Mouse (Mus musculus) lung, embryonic 15.5 days (tissue): Measurements from ENCODE around the gene Itga11. TPM values are rescaled to one million over a fixed set of nuclear protein-coding genes. Genes with fewer than 3 reads are reported as not detected.
"Not testable (repeated sequence)": the region's sequence is repeated elsewhere in the genome, so short reads cannot be mapped to it uniquely, and the experiment has no call there.

Experiments used
- ATAC-seq: fragments of 200-750 bp; cut with Nextera tagmentation; 2 replicates; pipeline ENCODE4 v1.8.0; 2017; ENCODE audit warnings: moderate number of reproducible peaks, borderline replicate concordance; ENCODE audit not compliant: low FRiP score, low TSS enrichment; ENCODE audit errors: extremely low read depth
- H3K27ac ChIP-seq: fragments of 300-500 bp; sonication (generic); 2 replicates; pipeline ENCODE4 v1.5.1; 2015; ENCODE audit warnings: moderate library complexity, mild to moderate bottlenecking, inconsistent platforms
- H3K27me3 ChIP-seq: fragments of 300-500 bp; sonication (generic); 2 replicates; pipeline ENCODE4 v1.6.1; 2015; ENCODE audit warnings: inconsistent platforms
- H3K36me3 ChIP-seq: fragments of 300-500 bp; sonication (generic); 2 replicates; pipeline ENCODE4 v1.6.1; 2015; ENCODE audit warnings: inconsistent platforms
- H3K4me1 ChIP-seq: fragments of 300-500 bp; sonication (generic); 2 replicates; pipeline ENCODE4 v1.6.1; 2015; ENCODE audit warnings: inconsistent platforms
- H3K4me2 ChIP-seq: fragments of 300-500 bp; sonication (generic); 2 replicates; pipeline ENCODE4 v1.6.1; 2015; ENCODE audit warnings: inconsistent platforms, mild to moderate bottlenecking, moderate library complexity
- H3K4me3 ChIP-seq: fragments of 300-500 bp; sonication (generic); 2 replicates; pipeline ENCODE4 v1.5.1; 2015; ENCODE audit warnings: mild to moderate bottlenecking, inconsistent platforms
- H3K9ac ChIP-seq: fragments of 300-500 bp; sonication (generic); 2 replicates; pipeline ENCODE4 v1.6.1; 2015; ENCODE audit warnings: inconsistent platforms
- H3K9me3 ChIP-seq: fragments of 300-500 bp; sonication (generic); 2 replicates; pipeline ENCODE4 v1.6.1; 2016; ENCODE audit warnings: inconsistent platforms
- WGBS: fragments of 180-500 bp; shearing (Covaris S2); methylation state at CpG from one replicate; pipeline ENCODE4 v1.1.7; 2015; 5-methylcytosine and 5-hydroxymethylcytosine counted together
- polyA plus RNA-seq: library from polyadenylated mRNA; unstranded; fragments of >200 nt; fragmentation: Nextera tagmentation; extraction: Ambion mirVana; gene quantifications from 2 replicates; pipeline ENCODE4 v1.2.1, GENCODE M21; 2015

The Itga11 gene
- polyA plus RNA-seq, 1 experiment from 2014 or later: 0.45 TPM

DNA sequence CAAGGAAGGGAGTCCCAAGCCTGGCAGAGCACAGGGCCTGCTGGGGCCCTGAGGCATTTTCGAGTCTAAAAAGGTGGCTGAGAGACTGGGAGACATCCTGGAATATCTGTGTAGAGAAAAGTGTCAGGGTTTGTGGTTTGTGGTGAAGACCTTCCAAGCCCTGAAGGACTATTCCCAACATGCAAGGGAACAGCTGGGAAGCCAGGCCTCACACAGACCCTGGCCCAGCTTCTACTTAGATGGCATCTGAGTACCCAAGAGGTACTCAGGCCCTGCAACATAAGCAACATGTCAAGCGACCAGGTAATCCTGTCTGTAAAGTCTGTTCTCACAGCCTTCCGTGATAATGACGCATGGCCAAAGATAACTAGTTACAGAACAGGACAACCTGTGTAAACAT lies 18.6 kb upstream of the Itga11 start:
- no peak overlapping the region for H3K9ac ChIP-seq
- H3K4me3 ChIP-seq: no peak overlapping the region
- WGBS: 65% methylated on average over 4 of the region's 4 CpGs
- H3K36me3 ChIP-seq: no peaks in the 10 kb centered on the region
- no peaks in the 10 kb centered on the region for H3K9me3 ChIP-seq
- H3K4me1 ChIP-seq: peaks cover 3% of the 10 kb centered on the region; the same call in 1 of the 2 replicates
- no peaks in the 10 kb centered on the region for H3K27me3 ChIP-seq
- ATAC-seq: no peak
- H3K4me2 ChIP-seq: no peak overlapping the region
- H3K27ac ChIP-seq: no peak overlapping the region

DNA sequence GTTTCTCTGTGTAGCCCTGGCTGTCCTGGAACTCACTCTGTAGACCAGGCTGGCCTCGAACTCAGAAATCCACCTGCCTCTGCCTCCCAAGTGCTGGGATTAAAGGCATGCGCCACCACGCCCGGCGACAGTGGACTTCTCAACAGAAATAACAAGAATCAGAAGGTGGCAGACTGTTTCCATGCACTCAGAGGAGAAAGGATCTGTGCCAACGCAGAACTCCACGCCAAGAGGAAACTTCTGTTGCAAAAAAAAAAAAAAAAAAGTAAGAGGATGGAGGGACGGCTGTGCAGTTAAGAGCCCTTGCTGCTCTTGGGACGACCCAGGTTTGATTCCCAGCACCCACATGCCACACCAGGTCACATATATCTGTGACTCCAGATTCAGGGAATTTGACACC lies 16.7 kb upstream of the Itga11 start:
- H3K9me3 ChIP-seq, H3K4me3 ChIP-seq, H3K4me2 ChIP-seq, H3K27ac ChIP-seq, H3K9ac ChIP-seq, H3K27me3 ChIP-seq, H3K4me1 ChIP-seq, H3K36me3 ChIP-seq, ATAC-seq: not testable (repeated sequence)
- 92% methylated on average over 9 of the region's 9 CpGs for WGBS

DNA sequence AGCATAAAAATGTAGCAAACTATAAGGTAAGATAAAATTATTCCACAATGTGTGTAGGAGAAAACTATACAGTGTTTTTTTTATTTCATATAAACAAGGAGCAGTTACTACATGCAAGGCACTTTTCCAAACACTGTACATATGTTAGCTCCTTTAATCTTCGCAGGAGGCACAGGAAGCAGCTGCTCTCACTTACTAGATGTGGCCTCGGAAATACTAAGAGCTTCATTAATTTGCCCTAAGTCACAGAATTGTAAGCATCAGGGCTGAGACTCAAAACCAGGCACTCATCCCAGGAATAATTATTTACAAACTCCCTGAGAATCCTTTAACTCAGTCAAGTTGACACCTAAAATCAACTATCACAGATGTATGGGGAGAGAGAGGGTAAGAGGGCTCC lies 14.2 kb upstream of the Itga11 start:
- Histone ChIP-seq H3K4me3 (no peak overlapping the region), H3K36me3 (no peaks in the 10 kb centered on the region), H3K27ac (no peak overlapping the region), H3K4me1 (peaks cover 4% of the 10 kb centered on the region; the same call in 1 of the 2 replicates), H3K27me3 (no peaks in the 10 kb centered on the region), H3K9me3 (no peaks in the 10 kb centered on the region), H3K4me2 (no peak overlapping the region), H3K9ac (no peak overlapping the region)
- ATAC-seq: no peak
- WGBS: 27% methylated on average over 2 of the region's 2 CpGs

- peaks cover 4% of the 10 kb centered on the region; the same call in 1 of the 2 replicates for H3K4me1 ChIP-seq
- no peak overlapping the region for H3K4me2 ChIP-seq
- no peaks in the 10 kb centered on the region for H3K27me3 ChIP-seq
- H3K9ac ChIP-seq: no peak overlapping the region
- WGBS: 21% methylated on average over 10 of the region's 10 CpGs
- H3K27ac ChIP-seq: no peak overlapping the region
- no peak overlapping the region for H3K4me3 ChIP-seq
- ATAC-seq: no peak
- H3K36me3 ChIP-seq: no peaks in the 10 kb centered on the region
- no peaks in the 10 kb centered on the region for H3K9me3 ChIP-seq
Observed at GRCm38 (mm10) chr9:62664115-62664725, 13.4 kb upstream of the Itga11 start.

DNA sequence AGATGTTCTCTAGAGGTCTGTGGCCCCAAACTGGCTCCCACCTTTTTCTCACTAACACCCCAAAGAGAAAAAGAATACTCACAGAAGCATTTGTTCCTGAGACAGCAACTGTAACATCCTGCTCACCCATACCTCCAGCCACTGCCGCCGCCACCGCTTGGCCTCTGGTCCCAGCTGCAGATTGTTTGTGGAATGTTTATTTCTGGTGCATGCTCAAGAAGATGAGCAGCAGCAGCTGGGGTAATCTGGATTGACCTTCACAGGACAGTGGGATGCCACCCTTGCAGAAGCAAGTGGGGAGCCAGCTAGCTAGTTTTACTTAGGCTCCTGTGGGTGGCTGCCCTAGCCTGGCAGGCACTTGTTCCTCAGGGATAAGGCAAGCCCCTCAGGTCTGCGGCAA lies 11.7 kb upstream of the Itga11 start:
- Histone ChIP-seq H3K4me3 (no peak overlapping the region), H3K4me2 (no peak overlapping the region), H3K27ac (no peak overlapping the region), H3K27me3 (no peaks in the 10 kb centered on the region), H3K9me3 (no peaks in the 10 kb centered on the region), H3K36me3 (no peaks in the 10 kb centered on the region), H3K9ac (no peak overlapping the region), H3K4me1 (peaks cover 4% of the 10 kb centered on the region; the same call in 1 of the 2 replicates)
- no peak for ATAC-seq
- 37% methylated on average over 4 of the region's 4 CpGs for WGBS

DNA sequence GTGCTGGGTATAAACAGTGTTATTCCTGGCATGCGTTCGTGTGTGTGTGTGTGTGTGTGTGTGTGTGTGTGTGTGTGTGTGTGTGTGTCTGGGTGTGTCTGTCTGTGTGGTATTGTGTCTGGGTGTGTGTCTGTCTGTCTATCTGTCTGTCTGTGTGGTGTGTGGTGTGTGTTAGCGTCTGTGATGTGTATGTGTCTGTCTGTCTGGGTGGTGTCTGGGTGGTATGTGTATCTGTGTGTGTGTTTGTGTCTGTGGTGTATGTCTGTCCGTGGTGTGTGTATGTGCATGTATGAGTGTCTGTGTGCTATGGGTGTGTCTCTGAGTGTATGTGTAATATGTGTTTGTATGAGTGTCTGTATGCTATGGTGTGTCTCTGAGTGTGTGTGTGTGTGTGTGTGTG lies 9.1 kb upstream of the Itga11 start:
- Histone ChIP-seq H3K9ac (no peak overlapping the region), H3K4me2 (no peak overlapping the region), H3K9me3 (no peaks in the 10 kb centered on the region), H3K27ac (no peak overlapping the region), H3K4me3 (no peak overlapping the region), H3K36me3 (no peaks in the 10 kb centered on the region), H3K27me3 (no peaks in the 10 kb centered on the region), H3K4me1 (peaks cover 4% of the 10 kb centered on the region; the same call in 1 of the 2 replicates)
- WGBS: 77% methylated on average over 4 of the region's 4 CpGs
- no peak for ATAC-seq

DNA sequence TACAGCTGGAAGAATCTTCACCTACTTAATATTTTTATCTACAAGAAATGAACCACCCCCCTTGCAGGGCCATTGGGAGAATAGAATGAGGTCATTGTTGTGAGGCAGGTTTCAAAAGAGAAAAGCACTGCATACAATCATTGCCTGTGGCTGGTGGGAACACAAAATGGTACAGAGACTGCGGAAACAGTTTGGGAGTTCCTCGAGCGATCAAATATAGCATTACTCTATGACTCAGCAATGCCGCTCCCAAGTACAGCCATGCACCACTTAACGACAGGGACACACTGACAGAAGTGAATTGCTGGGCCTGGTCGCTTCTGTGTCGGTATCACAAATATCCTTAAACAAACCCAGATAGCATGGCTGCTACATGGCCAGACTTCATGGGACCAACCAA lies 4.4 kb upstream of the Itga11 start:
- H3K4me2 ChIP-seq: no peak overlapping the region
- peaks cover 11% of the 10 kb centered on the region for H3K4me1 ChIP-seq
- H3K27me3 ChIP-seq: peaks cover 17% of the 10 kb centered on the region
- WGBS: 71% methylated on average over 7 of the region's 7 CpGs
- no peaks in the 10 kb centered on the region for H3K9me3 ChIP-seq
- no peak overlapping the region for H3K27ac ChIP-seq
- ATAC-seq: no peak
- H3K36me3 ChIP-seq: no peaks in the 10 kb centered on the region
- H3K4me3 ChIP-seq: no peak overlapping the region
- no peak overlapping the region for H3K9ac ChIP-seq

DNA sequence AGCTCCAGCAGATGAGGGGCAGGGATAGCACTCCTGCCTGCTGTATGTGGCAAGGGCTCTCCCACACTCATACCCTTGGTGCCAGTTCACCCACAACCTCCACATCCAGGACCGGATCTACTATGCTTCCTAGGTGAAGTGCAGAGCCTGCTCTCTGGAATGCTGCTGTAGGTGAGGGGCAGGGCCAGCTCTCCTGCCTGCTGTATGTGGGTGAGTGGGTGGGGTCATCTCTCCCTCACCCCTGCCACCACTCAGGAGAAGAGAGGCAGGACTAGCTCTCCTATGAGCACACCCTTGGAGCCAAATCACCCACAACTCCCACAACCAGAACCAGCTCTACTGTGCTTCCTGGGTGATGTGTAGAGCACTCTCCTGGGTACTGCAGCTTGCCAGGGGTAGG lies 2.5 kb upstream of the Itga11 start:
- Histone ChIP-seq H3K9me3 (no peaks in the 10 kb centered on the region), H3K27me3 (peaks cover 35% of the 10 kb centered on the region), H3K4me2 (no peak overlapping the region), H3K36me3 (no peaks in the 10 kb centered on the region), H3K9ac (no peak overlapping the region), H3K4me1 (peaks cover 19% of the 10 kb centered on the region), H3K4me3 (no peak overlapping the region), H3K27ac (no peak overlapping the region)
- no peak for ATAC-seq
- WGBS: 59% methylated on average over 1 of the region's 1 CpGs

GRCm38 (mm10) chr9:62678550-62679155 lies 1.0 kb downstream of the Itga11 start:
- no peak for ATAC-seq
- H3K27ac ChIP-seq: no peak overlapping the region
- peak overlapping the region; percentile 37 for H3K4me3 ChIP-seq
- 7% methylated on average over 22 of the region's 22 CpGs for WGBS
- peak overlapping the region; percentile 85 for H3K4me2 ChIP-seq
- H3K4me1 ChIP-seq: peaks cover 19% of the 10 kb centered on the region
- no peaks in the 10 kb centered on the region for H3K9me3 ChIP-seq
- peaks cover 35% of the 10 kb centered on the region for H3K27me3 ChIP-seq
- no peak overlapping the region for H3K9ac ChIP-seq
- no peaks in the 10 kb centered on the region for H3K36me3 ChIP-seq

DNA sequence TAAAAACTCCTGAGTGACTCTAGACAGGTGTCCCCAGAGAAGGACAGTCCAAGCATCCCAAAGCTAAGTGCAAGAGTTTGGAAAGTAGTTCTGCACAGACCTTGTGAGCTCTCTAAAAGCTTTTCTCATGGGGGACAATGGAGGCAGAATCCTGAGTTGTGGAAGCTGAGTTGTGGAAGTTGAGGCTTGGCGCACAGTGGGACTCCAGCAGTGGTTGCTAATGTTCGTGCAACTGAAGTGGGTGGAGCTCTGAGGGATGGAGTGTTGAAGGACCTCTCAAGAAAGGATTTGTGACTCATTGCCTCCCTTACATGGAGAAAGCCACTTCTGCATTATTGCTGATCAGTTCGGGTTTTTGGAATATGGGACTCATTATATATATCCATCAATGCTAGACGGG lies 1.8 kb downstream of the Itga11 start:
- no peak overlapping the region for H3K9ac ChIP-seq
- H3K27ac ChIP-seq: no peak overlapping the region
- peaks cover 35% of the 10 kb centered on the region for H3K27me3 ChIP-seq
- no peaks in the 10 kb centered on the region for H3K36me3 ChIP-seq
- no peak overlapping the region for H3K4me3 ChIP-seq
- H3K9me3 ChIP-seq: no peaks in the 10 kb centered on the region
- H3K4me1 ChIP-seq: peaks cover 19% of the 10 kb centered on the region
- ATAC-seq: no peak
- WGBS: 74% methylated on average over 4 of the region's 4 CpGs
- no peak overlapping the region for H3K4me2 ChIP-seq

GRCm38 (mm10) chr9:62684311-62684710 lies 6.7 kb downstream of the Itga11 start:
- H3K9ac ChIP-seq: no peak overlapping the region
- H3K27me3 ChIP-seq: peaks cover 6% of the 10 kb centered on the region
- no peak overlapping the region for H3K4me2 ChIP-seq
- no peak for ATAC-seq
- H3K4me1 ChIP-seq: no peaks in the 10 kb centered on the region
- 82% methylated on average over 7 of the region's 7 CpGs for WGBS
- no peak overlapping the region for H3K4me3 ChIP-seq
- H3K9me3 ChIP-seq: no peaks in the 10 kb centered on the region
- H3K36me3 ChIP-seq: no peaks in the 10 kb centered on the region
- no peak overlapping the region for H3K27ac ChIP-seq

DNA sequence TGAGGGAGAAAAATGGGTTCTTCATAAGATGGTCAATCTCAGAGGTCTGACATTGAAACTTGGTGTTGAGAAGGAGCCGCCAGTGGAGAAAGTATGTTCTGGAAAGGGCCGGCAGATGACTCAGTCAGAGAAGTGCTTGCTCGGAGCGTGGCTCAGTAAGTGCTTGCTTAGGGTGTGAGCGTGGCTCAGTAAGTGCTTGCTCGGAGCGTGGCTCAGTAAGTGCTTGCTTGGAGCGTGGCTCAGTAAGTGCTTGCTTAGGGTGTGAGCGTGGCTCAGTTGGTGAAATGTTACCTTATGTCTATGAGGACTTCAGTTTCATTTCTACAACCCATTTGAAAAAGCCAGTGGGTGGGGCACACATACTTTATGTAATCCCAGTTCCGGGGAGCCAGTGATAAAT lies 12.1 kb downstream of the Itga11 start:
- H3K4me1 ChIP-seq: no peaks in the 10 kb centered on the region
- 58% methylated on average over 10 of the region's 10 CpGs for WGBS
- H3K4me2 ChIP-seq: no peak overlapping the region
- no peak for ATAC-seq
- no peaks in the 10 kb centered on the region for H3K9me3 ChIP-seq
- H3K27ac ChIP-seq: no peak overlapping the region
- H3K27me3 ChIP-seq: no peaks in the 10 kb centered on the region
- no peak overlapping the region for H3K9ac ChIP-seq
- H3K36me3 ChIP-seq: no peaks in the 10 kb centered on the region
- no peak overlapping the region for H3K4me3 ChIP-seq
